Mouse (Mus musculus): ENCODE data around the gene 1700086D15Rik. TPM values are rescaled to one million over a fixed set of nuclear protein-coding genes. Genes with fewer than 3 reads are reported as not detected.

The 1700086D15Rik gene
- polyA plus RNA-seq (2015; fragmentation: Nextera tagmentation; extraction: Ambion mirVana), result not detected in 2 replicates

DNA sequence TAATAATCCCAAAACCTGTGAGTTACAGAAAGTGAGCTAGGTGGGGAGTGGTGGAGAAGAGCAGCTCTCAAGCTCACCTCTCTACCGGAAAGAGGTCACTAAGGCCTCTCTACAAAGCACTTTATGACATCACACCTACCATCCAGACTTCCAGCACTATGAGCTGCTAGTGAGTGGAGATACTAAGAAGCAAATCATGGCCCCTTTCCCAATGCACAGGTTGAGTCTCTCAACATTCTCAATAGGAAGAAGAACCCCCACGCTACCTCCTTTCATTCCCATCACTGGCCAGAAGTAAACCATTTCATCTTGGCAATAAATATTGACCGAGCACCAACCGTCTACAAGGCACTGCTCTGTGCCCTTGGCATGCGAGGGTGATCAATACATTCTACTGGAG is at the start of gene 1700086D15Rik:
TSS of gene 1700086D15Rik (minus strand) at position 101 of the 400 bp plus-strand sequence.

DNA sequence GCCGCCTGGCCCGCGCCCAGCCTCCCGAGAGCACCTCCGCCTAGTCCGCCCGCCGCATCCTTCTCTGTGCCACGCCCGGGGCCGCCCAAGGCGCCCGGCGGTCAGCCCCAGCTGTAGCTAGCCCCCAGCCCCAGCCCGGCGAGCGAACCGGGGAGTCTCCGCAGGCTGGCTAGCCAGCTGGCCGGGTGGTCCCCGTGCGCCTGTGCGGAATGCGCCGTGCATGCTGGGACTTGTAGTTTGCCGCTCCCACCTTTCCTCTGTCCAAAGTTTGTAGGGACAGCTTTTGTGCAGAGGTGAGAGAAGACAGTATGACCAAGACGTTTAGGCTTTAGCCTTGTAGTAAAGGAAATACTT is 3.1 kb upstream of the 1700086D15Rik start, which contains the start of gene Arhgap44:
TSS of gene Arhgap44 (minus strand) at position 195 of the 354 bp plus-strand sequence.

Other genes starting within 250 kb of the 1700086D15Rik start
- gene Elac2, start 180.9 kb downstream of the 1700086D15Rik start, polyA plus RNA-seq (2015; fragmentation: Nextera tagmentation; extraction: Ambion mirVana), result 12.7 and 13.1 TPM in 2 replicates
- gene Arhgap44, start 3.1 kb upstream of the 1700086D15Rik start, polyA plus RNA-seq (2015; fragmentation: Nextera tagmentation; extraction: Ambion mirVana), result 5.4 and 5.5 TPM in 2 replicates
- 105 and 108 TPM in 2 replicates for gene Myocd, start 110.1 kb upstream of the 1700086D15Rik start, polyA plus RNA-seq (2015; fragmentation: Nextera tagmentation; extraction: Ambion mirVana)

All from urinary bladder, postnatal 0 days (tissue).